Mouse (Mus musculus) kidney, postnatal 4 days (tissue): Measurements from ENCODE around the gene Pla1a.

Source experiments
- DNase-seq, 2 experiments: peaks; one replicate each; pipeline ENCODE4 v3.0.0; 2021; ENCODE audit warnings: mixed read lengths in 2 of 2

Gene Pla1a

DNA sequence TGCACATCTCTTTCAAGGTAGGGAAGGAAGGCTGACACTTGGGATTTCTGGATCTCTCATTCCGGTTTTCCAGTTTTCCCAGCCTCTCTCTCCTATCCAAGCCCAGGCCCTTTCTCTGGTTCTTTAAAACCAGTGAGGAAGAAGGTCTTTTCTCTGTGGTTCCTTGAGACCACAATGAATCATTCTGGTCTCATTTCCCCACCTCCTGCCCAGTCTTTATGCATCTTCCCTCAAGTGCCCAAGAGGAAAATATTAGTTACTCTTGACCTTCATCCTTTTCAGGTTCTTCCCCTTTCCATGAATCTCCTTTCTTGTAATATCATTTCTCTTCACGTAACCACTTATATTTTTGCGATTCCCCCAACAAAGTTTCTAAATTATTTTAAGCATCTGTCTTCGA, 47.2 kb downstream of the Pla1a start:
- DNase-seq = no peak

DNA sequence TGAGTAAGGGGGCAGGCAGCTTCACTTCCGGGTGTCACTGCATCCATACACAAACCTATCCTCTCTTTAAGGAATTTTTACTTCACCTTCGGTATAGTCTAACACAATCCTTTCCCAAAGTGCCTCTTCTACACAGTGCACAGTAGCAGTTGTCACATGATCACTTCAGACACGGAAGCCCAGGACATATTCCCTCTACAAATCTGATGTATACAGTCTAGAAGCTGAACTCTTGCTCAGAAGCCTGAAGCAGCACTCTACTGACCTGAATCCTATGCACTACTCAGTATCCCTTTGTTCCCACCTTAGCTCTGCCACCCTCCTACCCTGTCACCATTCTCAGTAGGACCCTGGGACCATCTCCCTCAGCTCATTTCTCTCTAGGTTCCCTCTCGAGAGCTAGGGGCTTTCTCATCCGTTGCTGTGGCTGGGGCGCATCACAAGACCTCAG, 47.7 kb downstream of the Pla1a start:
- no peak for DNase-seq

DNA sequence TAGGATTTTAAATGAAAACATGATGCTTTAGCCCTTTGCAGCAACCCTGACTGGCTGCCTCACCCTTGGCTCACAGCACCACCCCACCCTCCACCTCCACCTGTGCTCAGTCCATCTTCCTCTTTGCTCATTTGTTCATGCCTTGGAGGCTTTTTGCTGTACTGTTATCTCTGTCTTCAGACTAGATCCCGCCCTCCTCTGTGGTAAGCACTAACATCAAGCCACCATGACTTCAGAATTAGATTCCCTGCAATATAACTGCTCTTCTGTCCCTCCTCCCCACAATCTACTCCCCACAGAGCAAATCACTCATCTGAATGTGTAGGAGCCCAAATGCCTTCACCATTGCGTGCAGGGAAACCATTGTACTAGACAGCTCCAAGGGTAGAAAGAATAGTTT, 49.3 kb downstream of the Pla1a start:
- no peak for DNase-seq

DNA sequence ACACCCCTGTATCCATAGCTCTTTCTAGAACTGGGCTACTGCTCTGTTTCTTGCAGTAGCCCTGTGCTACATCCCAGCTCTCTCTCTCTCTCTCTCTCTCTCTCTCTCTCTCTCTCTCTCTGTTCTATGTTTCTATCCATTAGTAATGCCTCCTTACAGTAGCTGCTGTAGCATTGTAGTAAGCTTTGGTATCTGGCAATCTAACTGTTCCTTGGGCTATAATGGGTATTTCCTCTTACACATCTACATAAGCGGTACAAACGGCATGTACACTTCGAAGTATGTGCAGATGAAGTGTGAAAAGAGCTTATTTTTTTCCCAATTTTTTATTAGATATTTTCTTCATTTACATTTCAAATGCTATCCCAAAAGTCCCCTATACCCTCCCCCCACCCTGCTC, 53.0 kb downstream of the Pla1a start:
- DNase-seq = no peak

DNA sequence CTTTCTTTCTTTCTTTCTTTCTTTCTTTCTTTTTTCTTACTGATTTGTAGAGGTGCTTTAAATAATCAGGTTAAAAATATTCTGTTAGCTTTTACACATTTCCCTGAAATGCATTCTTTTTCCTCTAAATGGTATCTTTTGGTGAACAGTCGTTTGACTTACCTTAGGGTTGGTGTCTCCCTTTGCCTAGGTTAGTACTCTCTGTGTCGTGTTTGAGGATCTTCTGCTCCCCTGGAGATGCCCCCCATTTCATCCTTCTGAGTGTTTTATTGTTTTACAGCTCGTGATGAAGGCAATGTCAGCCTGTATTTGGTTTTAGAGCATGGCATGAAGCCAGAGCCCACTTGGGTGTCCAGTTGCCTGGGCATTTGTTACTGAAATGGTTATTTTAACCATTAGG, 53.5 kb downstream of the Pla1a start:
- no peak for DNase-seq

DNA sequence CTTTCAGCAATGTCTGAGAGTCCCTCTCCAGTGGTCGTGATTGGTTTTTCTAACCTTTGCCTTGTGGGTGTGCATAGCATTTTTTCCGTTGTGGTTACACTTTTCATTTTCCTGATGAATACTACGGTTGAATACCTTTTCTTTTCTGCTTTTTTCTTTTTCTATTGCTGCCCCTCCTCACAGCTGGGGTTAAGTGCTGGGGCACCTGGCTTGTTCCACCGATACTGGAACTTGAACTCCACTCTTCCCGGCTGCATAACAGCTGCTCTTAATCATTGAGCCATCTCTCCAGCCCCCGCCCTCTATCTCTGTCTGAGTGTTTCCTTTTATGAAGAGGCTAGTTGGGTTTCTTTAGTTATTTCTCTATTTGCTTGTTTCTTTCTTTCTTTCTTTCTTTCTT, 53.9 kb downstream of the Pla1a start:
- no peak for DNase-seq

DNA sequence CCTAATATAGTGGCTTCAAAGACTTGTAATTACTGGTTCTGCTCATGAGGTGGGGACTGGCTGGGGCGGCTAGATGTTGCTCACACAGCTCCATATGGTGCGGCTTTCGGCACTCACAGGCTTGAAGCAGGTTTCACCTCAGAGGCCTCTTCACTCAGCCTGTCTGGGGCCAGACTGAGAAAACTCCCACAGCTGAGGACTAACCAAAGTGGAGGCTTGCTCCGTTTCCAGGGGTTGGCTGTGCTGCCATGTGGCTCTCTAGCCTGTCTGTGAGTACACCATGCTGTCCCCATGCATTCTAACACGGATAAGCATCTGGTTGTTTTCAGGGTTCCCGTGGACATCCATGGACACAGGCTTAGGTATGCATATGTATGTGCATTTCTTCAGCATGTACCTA, 54.4 kb downstream of the Pla1a start:
- DNase-seq = no peak

DNA sequence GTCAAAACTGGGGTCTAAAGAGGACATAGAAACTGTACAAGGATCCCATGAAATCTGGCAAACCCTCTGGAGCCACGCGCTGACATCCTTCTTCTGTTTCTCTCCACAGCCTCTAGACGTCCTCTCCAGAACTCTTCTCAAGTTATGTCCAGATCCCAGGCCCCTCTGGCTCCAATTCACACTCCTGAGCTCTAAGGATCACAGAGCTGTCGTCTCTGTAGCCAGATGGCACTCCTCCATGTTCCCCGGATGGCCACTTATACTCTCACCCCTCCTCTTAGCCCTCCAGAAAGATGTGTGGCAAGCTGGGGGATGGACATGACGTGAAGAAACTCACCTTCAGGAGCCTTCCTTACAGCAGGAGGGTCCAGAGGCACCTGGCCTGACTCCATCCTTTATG, 55.4 kb downstream of the Pla1a start:
- DNase-seq = no peak

DNA sequence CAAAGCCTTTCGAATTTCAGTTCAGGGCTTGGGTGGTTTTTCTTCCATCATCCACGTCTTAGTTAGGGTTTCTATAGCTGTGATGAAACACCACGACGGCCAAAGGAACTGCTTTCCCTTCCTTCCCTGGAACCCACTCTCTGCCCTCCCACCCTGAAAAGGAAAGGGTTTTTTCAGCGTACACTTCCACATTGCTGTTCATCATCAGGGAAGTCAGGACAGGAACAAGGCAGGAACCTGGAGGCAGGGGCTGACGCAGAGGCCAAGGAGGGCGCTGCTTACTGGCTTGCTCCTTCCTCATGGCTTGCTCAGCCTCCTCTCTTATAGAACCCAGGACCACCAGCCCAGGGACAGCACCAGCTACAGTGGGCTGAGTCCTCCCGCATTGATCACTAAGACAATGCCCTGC, 56.1 kb downstream of the Pla1a start:
- peak; percentile 19 to 36 for DNase-seq

DNA sequence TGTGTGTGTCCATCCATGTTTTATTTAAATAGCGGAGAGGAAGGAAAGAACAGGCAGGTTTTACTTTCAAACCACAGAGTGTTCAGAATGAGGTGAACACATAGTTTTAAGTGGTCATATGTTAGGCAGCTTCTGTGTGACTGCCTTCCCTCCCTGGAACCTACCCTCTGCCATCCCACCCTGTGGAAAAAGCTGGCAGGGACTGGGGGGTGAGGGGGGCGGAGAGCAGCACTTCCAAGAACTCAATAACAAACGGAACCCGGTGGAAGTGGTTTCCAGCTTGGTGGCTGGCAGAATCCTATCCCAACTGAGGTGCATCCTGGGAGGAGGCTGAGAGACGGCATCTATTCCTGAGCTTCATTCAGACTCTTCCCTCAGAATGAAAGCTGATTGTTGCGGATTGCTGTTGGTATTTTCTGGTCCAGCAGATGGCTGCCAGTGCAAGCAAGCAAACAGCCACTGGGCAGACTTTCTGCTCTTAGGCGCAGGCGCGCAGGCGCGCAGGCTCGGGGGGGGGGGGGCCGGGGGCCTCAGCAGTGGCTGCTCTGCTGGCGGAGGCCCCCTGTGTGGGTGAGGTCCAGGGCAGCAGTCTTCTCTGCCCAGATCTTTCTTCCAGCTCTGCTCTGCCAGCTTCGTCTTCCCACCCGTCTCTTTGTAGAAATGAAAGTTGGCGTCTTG, 56.6 kb downstream of the Pla1a start:
- DNase-seq = peak; percentile 47 to 72

DNA sequence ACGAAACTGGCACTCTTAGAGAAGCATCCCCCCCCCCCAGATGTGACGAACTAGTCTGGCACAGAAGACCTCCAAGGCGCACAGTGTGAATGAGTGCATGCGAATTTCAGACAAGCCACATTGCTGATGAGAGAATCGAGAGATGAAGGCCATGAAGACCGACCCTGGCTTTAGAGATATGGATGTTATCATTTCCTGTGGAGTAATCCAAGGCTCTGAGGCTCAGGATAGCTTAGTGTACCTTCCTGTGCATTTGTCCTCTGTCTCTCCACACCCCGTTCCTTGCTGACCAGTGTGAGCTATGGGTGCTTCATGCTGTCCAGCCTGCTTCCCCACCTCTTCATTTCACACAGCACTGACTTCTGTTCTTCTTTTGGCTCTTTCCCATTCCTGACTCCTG, 57.8 kb downstream of the Pla1a start:
- no peak for DNase-seq

DNA sequence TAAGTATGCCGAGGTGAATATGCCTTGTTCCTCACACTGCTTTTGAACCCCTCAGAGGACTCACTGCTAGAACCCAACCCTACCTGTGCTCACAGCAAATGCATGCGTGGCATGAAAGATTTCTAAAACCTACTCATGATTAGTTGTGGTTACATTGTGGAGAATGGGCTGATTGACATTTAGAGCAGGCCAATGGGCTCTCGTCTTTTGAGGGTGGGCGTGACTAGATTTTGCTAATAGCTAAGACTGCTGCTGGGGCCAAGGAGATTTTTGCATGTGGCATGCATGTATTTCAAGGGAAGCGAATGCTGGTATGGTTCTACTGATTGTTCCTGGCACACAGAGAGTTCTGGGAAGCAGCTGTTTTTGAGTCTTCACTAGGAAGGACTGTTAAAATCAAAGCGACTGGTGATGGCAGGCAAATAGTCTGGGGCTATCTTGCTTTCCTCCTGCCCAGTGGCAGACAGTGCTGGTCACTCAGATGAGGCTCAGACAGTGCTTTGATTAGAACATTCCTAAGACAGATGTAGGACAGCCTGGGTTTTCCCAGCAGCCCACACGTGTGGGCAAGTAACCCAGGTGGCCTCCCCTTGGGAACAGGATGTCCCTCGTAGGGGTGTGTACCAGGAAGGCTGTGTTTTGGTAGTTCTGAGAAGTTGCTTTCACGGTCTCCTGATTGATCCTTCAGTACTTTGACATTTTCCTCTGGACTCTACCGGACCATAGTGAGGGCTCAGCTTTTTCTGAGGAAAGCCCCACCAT, 58.4 kb downstream of the Pla1a start:
- DNase-seq = peak; percentile 47 to 52

DNA sequence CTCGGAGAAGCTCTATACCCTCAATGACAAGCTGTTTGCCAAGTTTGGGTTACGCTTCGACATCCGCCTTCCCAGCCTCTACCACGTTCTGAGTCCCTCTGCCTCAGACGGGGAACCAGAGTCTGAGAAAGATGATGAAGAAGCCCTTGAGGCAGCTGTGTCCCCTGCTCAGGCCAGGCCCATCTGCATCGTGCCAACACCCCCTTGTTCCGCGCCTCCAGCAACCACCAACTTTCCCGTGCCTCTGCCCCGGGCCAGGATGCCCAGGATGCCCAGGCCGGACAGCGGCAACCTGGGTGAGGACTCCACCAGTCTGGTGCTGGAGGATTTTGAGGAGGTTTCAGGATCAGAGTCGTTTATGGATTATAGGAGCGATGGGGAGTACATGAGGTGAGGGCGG, 59.0 kb downstream of the Pla1a start:
- DNase-seq = no peak

DNA sequence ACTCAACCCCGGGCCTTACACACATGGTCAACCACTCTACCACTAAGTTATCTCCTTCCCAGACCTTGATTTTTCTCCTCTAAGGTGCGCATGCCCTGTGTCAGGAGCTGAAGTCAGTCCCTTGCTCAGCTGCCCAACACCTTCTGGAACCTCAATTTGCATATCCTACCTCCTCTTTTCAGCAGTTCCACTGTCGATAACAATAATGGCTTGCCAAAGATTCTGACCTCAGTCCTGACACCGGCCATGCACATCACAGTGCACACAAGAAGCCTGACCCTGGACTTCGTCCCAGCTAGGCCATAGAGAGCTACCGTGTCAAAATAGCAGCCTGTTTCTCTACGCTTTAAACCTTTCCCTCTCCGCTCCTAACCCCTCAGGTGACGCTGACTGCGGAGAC, 59.5 kb downstream of the Pla1a start:
- DNase-seq = no peak

DNA sequence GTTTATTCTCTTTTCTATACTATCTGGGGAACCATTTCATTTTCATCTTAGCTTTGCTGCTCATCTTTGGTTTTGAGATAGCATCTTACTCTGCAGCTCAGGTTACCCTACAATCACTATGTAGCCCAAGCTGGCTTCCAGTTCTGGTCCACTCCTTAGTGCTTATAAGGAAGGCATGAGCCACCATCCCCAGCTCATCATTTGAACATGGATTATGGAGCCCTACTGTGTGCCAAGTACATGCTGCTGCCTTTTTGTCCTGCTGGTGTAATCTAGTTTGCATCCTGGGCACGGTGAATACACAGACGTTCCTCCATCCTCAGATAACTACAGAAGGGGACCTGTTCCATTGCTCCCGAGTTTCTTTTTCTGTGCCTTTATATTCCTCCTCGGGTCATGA, 60.1 kb downstream of the Pla1a start:
- DNase-seq = no peak

DNA sequence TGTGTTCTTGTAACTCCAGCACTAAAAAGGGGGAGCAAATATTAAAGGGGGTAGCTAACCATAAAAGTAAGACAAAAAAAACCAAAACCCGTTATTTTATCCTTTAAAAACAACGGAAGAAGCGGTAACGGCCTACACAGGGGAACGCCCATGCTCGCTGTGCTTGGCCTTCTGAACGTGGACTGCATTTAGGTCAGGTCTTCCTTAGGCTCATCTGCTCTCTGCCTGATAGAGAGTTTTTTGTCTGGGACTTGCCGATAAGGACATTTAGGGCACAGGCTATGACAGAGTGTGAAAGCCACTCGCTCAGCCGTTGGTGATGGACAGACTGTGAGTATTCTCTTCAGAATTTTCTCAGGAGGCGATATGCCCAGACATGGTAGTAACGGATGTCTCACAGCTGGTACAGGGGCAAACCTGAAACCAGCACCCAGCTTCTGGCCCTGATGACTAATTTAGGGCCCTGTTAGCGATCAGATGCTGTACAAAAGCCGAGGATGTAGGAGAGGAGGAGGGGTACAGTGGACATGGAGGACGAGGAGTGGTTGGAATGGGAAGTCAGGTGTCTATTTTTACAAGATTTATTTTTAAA, 61.1 kb downstream of the Pla1a start:
- no peak for DNase-seq

DNA sequence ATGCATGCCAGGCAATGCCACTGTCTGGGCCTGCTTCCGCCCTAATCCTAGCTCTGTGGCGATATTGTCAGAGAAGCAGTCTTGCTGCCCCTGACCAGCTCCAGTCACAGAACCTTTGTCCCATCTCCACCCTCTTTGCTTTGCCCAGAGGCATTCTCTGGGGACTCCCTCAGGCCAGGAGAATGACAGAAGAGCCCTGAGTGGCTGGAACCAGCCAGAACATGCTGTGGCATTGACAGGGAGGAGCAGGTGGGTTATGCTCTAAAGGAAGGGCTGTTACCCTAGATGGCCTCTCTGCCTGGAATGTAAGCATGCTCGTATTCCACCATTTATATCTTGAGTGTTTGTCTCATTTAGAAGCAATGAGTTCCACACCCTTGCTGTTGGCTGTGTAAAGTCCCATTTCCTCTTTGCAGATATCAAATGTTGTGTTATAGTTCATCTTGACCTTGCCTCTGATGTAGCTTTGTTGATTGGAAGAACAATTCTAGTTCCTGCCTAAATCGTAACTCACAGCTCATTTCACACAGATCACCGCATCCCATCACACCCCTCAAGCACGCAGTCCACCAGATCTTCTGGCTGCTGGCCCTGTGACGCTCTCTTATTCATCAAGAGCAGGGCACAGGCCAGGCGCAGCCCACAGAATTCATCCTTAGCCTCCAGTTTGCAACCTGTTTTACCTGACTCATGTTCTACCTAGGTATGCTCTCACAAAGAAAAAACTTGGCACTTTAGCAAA, 62.1 kb downstream of the Pla1a start:
- no peak for DNase-seq

DNA sequence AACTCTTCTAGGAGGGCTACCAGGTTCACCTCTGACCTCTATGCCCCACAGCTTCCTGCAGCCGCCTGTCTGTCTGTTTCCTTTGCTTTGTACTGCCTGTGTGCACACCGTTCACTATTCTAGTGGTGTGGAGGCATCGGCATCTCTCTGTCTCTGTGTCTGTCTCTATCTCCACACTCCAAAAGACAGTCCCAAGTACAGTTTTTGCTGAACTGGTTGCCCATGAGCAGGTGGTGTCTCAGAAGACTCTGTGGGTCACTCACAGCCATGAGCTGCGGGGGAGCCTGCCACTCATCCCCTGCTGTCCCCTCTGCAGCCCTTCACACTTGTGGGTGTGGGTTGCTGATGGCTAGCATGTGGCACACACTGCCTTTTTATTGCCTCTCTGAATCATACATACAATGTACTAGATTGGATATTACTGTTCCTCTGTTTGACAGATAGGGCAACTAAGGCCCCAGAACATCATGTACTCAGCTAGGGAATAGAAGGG, 62.9 kb downstream of the Pla1a start:
- DNase-seq = no peak

DNA sequence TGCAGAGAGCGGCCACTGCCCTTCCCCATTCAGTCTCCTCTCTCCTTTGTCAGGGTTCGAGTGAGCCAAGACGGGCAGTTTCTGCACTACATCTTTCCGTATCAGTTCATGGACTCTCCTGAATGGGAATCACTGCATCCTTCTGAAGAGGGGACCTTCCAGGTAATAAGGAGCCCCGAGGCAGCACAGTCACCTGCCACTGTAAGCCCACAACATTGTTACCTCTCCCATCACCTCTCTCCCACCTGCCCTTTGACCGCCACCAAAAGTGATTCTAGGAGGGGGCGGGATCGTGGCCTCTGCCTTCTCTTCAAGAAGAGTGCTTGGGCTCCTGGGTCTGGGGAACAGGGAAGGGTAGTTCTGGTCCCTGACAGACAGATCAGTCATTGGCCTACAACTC, 63.5 kb downstream of the Pla1a start:
- no peak for DNase-seq

DNA sequence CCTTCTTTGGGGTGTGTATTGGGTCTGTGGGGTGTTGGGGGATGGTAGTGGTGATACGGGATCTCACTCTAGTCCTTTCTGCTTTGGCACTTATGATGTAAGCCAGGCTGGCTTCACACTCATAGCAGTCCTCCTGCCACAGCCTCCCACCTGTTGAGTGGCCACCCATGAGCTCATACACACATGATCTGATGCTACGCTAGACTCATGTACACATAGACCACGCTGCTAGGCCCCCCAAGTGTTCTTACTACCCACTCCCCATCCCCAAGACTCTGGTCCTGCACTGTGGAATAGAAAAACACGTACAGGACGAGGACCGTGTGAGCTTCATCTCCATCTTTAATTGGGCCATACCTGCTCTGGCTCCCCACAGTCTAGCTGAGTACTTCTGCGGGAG, 63.9 kb downstream of the Pla1a start:
- DNase-seq = no peak

DNA sequence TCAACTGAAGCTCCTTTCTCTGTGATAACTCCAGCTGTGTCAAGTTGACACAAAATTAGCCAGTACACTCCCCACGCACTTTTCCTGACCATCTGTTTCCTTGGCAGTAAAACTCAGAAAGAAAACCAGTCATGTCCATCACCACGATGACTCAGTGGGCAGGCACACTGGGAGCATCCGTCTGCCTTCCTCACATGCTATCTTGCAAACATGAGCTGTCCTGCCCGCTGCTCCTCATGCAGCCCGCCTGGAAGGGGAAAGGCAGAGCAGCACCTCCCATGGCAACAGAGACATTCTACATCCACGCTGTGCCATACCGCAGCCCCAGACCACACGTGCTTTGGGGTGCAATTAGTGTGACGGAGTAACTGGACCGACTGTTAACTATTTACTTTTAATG, 64.6 kb downstream of the Pla1a start:
- DNase-seq = peak; percentile 25 to 46

DNA sequence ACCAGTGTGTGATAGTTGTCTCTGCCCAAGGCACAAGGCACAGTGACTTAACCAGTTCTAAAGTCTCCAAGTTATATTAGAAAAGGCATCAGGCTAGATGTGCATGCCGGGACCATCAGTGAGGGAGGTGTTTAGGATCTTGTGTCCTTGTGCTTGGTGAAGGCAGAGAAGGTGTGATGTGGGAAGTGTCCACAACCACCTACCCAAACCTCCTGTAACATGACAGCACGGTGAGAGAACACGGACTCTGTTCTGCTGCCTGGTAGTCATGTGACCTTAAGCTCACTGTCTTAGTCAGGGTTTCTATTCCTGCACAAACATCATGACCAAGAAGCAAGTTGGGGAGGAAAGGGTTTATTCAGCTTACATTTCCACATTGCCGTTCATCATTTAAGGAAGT, 66.7 kb downstream of the Pla1a start:
- no peak for DNase-seq

DNA sequence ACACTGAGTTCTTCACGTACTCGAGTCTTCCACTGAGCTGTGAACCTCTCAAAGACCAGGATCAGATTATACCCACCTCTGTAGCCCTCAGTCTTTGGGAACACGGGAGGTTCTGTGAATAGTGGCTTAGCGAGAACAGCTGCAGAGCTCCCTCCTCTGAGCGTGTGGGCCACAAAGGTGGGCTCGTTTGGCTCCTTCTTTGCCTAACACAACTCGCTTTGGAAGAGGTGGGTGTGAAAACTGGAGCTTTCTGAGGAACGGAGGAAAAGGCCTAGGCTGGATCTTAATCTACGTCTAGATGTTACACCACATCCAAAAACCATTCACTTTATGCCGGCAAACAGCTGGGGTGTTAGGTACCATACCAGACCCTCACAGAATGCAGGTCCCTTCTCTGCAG, 67.6 kb downstream of the Pla1a start:
- no peak for DNase-seq
